ENCODE assay signal across 8 mouse cellular contexts in genomic region chr4:136104590-136105337, GRCm38 (mm10). TPM values are rescaled to one million over a fixed set of nuclear protein-coding genes. Genes with fewer than 3 reads are reported as not detected.
DNase-seq lines count a peak whose midpoint lies in the region; ATAC-seq lines count a peak whose summit lies in the region.

No protein-coding gene starts in this region.

- no peak overlapping the region for H3K4me2 ChIP-seq in forebrain, embryonic 14.5 days (ENCODE audit: low read length)
- peak overlapping the region; percentile 19 for H3K4me2 ChIP-seq in hindbrain, embryonic 16.5 days (ENCODE audit: low read length)
- peak overlapping the region; percentile 15; the same call in 1 of the 2 replicates for H3K4me2 ChIP-seq in limb, embryonic 15.5 days

- H3K36me3 ChIP-seq in forebrain, embryonic 14.5 days (ENCODE audit: control insufficient read depth, insufficient read depth, low read length): no peaks in the 10 kb centered on the region
- no peaks in the 10 kb centered on the region for H3K36me3 ChIP-seq in hindbrain, embryonic 16.5 days (ENCODE audit: control insufficient read depth, insufficient read depth, low read length)
- H3K36me3 ChIP-seq in limb, embryonic 15.5 days: no peaks in the 10 kb centered on the region

- 8% methylated on average over 18 of the region's 18 CpGs for WGBS in forebrain, embryonic 14.5 days
- WGBS in hindbrain, embryonic 16.5 days: 5% methylated on average over 18 of the region's 18 CpGs
- WGBS in limb, embryonic 15.5 days: 20% methylated on average over 18 of the region's 18 CpGs

- no peaks in the 10 kb centered on the region for H3K27me3 ChIP-seq in forebrain, embryonic 14.5 days (replicated peaks; ENCODE audit: control insufficient read depth, insufficient read depth, low read length)
- no peaks in the 10 kb centered on the region for H3K27me3 ChIP-seq in hindbrain, embryonic 16.5 days (replicated peaks; ENCODE audit: control insufficient read depth, insufficient read depth, low read length)
- no peaks in the 10 kb centered on the region for H3K27me3 ChIP-seq in limb, embryonic 15.5 days

- H3K4me1 ChIP-seq in forebrain, embryonic 14.5 days (ENCODE audit: control insufficient read depth, insufficient read depth, low read length): peaks cover 5% of the 10 kb centered on the region; the same call in 1 of the 2 replicates
- H3K4me1 ChIP-seq in hindbrain, embryonic 16.5 days (ENCODE audit: control insufficient read depth, insufficient read depth, low read depth, low read length): peaks cover 4% of the 10 kb centered on the region
- peaks cover 10% of the 10 kb centered on the region for H3K4me1 ChIP-seq in limb, embryonic 15.5 days

- H3K27ac ChIP-seq in forebrain, embryonic 14.5 days (ENCODE audit: low read depth, low read length): no peak overlapping the region
- H3K27ac ChIP-seq in hindbrain, embryonic 16.5 days (ENCODE audit: low read depth, low read length): peak overlapping the region; percentile 64
- H3K27ac ChIP-seq in limb, embryonic 15.5 days: peak overlapping the region; percentile 33

- ATAC-seq in cerebellum, adult (ENCODE audit: insufficient number of reproducible peaks, low FRiP score, low TSS enrichment): no peak
- no peak for ATAC-seq in forebrain, embryonic 14.5 days
- ATAC-seq in hindbrain, embryonic 16.5 days: peak; percentile 85
- ATAC-seq in limb, embryonic 15.5 days (ENCODE audit: insufficient number of reproducible peaks, low FRiP score, low TSS enrichment, low read depth): 0 out of 2 replicates have a peak, but pooled peaks have one; percentile 16

- peak overlapping the region; percentile 51 for H3K9ac ChIP-seq in forebrain, embryonic 14.5 days (ENCODE audit: low read length)
- peak overlapping the region; percentile 38; the same call in 1 of the 2 replicates for H3K9ac ChIP-seq in hindbrain, embryonic 16.5 days (ENCODE audit: low read depth, low read length)
- no peak overlapping the region for H3K9ac ChIP-seq in limb, embryonic 15.5 days

- H3K9me3 ChIP-seq in forebrain, embryonic 14.5 days (replicated peaks; ENCODE audit: control insufficient read depth, low read length): no peaks in the 10 kb centered on the region
- H3K9me3 ChIP-seq in hindbrain, embryonic 16.5 days (ENCODE audit: control insufficient read depth, low read length): no peaks in the 10 kb centered on the region
- no peaks in the 10 kb centered on the region for H3K9me3 ChIP-seq in limb, embryonic 15.5 days

- H3K4me3 ChIP-seq in forebrain, embryonic 14.5 days (ENCODE audit: low read depth, low read length): no peak overlapping the region
- H3K4me3 ChIP-seq in hindbrain, embryonic 16.5 days (ENCODE audit: low read length): no peak overlapping the region
- no peak overlapping the region for H3K4me3 ChIP-seq in limb, embryonic 15.5 days

- DNase-seq in cerebellum, adult 11 months: peak; percentile 6
- DNase-seq in adrenal gland, postnatal 25 days: peak; percentile 26
- DNase-seq in forebrain, embryonic 14.5 days (ENCODE audit: low spot score): no peak
- peak; percentile 14 for DNase-seq in right cerebral cortex, postnatal 4 days
- no peak for DNase-seq in thymus, postnatal 0 days (ENCODE audit: low spot score)

RNA-seq across cellular contexts. Expression of gene Id3, which starts 38.5 kb away (rescaled TPM):
- total RNA-seq in adrenal gland, postnatal 25 days (2021): 59.6 and 78.0 TPM in 2 replicates
- 117 and 118 TPM in 2 replicates for polyA plus RNA-seq in forebrain, embryonic 14.5 days (2014; fragmentation: Nextera tagmentation; extraction: Ambion mirVana)
- 214 and 226 TPM in 2 replicates for polyA plus RNA-seq in hindbrain, embryonic 16.5 days (2015; fragmentation: Nextera tagmentation; extraction: Ambion mirVana)
- polyA plus RNA-seq in limb, embryonic 15.5 days (2015; fragmentation: Nextera tagmentation; extraction: Ambion mirVana): 488 and 490 TPM in 2 replicates
- 262 and 327 TPM in 2 replicates for polyA plus RNA-seq in thymus, postnatal 0 days (2015; fragmentation: Nextera tagmentation; extraction: Ambion mirVana)

RNA-seq across cellular contexts. Expression of gene Rpl11, which starts 51.5 kb away (rescaled TPM):
- 605 and 780 TPM in 2 replicates for total RNA-seq in adrenal gland, postnatal 25 days (2021)
- polyA plus RNA-seq in forebrain, embryonic 14.5 days (2014; fragmentation: Nextera tagmentation; extraction: Ambion mirVana): 331 and 459 TPM in 2 replicates
- polyA plus RNA-seq in hindbrain, embryonic 16.5 days (2015; fragmentation: Nextera tagmentation; extraction: Ambion mirVana): 233 and 244 TPM in 2 replicates
- polyA plus RNA-seq in limb, embryonic 15.5 days (2015; fragmentation: Nextera tagmentation; extraction: Ambion mirVana): 425 and 483 TPM in 2 replicates
- polyA plus RNA-seq in thymus, postnatal 0 days (2015; fragmentation: Nextera tagmentation; extraction: Ambion mirVana): 717 and 718 TPM in 2 replicates

Comparison
In these comparisons a context has a peak if more than half of its experiments do, and no peak if none do; other contexts are left out.
1. DNase-seq: peak in cerebellum, adult 11 months (single experiment), adrenal gland, postnatal 25 days (single experiment) and right cerebral cortex, postnatal 4 days (single experiment); none in forebrain, embryonic 14.5 days (single experiment) and thymus, postnatal 0 days (single experiment).
2. ATAC-seq: peak in hindbrain, embryonic 16.5 days (single experiment) and limb, embryonic 15.5 days (single experiment); none in cerebellum, adult (single experiment) and forebrain, embryonic 14.5 days (single experiment).